Mouse (Mus musculus) C2C12 (cell line): ENCODE results near the gene Hoxb13. TPM values are rescaled to one million over a fixed set of nuclear protein-coding genes. Genes with fewer than 3 reads are reported as not detected.

ENCODE experiments used
- H3K27me3 ChIP-seq: one replicate; pipeline ENCODE4 v1.6.1; 2011; ENCODE audit not compliant: control insufficient read depth, insufficient read depth, insufficient read length
- H3K36me3 ChIP-seq: one replicate; pipeline ENCODE4 v1.6.1; 2011; ENCODE audit not compliant: control insufficient read depth, insufficient read depth
- H3K4me3 ChIP-seq: one replicate; pipeline ENCODE4 v1.5.1; 2011; ENCODE audit warnings: mild to moderate bottlenecking, control low read depth; ENCODE audit not compliant: poor library complexity, insufficient read depth, severe bottlenecking
- H3K79me2 ChIP-seq: one replicate; pipeline ENCODE4 v1.6.1; 2011; ENCODE audit not compliant: control insufficient read depth, insufficient read depth
- H3K79me3 ChIP-seq: one replicate; pipeline ENCODE4 v1.6.1; 2011; ENCODE audit warnings: low read depth, control low read depth
- H3ac ChIP-seq: one replicate; pipeline ENCODE3; 2011; ENCODE audit warnings: low read depth; ENCODE audit not compliant: control insufficient read depth, insufficient read length
- CEBPB ChIP-seq: IDR thresholded peaks from one replicate; pipeline ENCODE4 v1.6.1; 2011; ENCODE audit warnings: low read depth, mild to moderate bottlenecking, control low read depth, moderate library complexity
- CTCF ChIP-seq: IDR thresholded peaks from one replicate; pipeline ENCODE4 v1.5.1; 2011; ENCODE audit not compliant: control insufficient read depth, insufficient read depth, insufficient read length
- FOSL1 ChIP-seq: IDR thresholded peaks from one replicate; pipeline ENCODE4 v1.8.0; 2011; ENCODE audit warnings: mild to moderate bottlenecking, low read length; ENCODE audit not compliant: poor library complexity, insufficient read depth, severe bottlenecking
- MAX ChIP-seq: IDR thresholded peaks from one replicate; pipeline ENCODE4 v1.6.1; 2011; ENCODE audit warnings: mild to moderate bottlenecking, control low read depth
- MYOD1 ChIP-seq: IDR thresholded peaks from one replicate; pipeline ENCODE4 v1.6.1; 2011; ENCODE audit warnings: low read depth; ENCODE audit not compliant: control insufficient read depth, insufficient read length
- MYOG ChIP-seq: IDR thresholded peaks from one replicate; pipeline ENCODE4 v1.6.1; 2011; ENCODE audit not compliant: control insufficient read depth, insufficient read length; ENCODE audit errors: extremely low read depth
- USF1 ChIP-seq: IDR thresholded peaks from one replicate; pipeline ENCODE4 v1.6.1; 2011; ENCODE audit warnings: low read depth, mild to moderate bottlenecking, control low read depth, moderate library complexity
- long read RNA-seq, 2 experiments: library from polyadenylated mRNA; unstranded; transcript quantifications; one replicate each; pipeline ENCODE4 v2.0.0; 2019 to 2020
- polyA plus RNA-seq: library from polyadenylated mRNA; unstranded; fragments of >200 nt; fragmentation: generic; extraction: Trizol; gene quantifications from one replicate; pipeline ENCODE4 v1.2.1, GENCODE M21; 2012; ENCODE audit warnings: missing spikeins

The Hoxb13 gene
- 0.09 TPM for polyA plus RNA-seq
- long read RNA-seq, experiment 1, partial matches to known transcripts: 0 of 1 reads
- long read RNA-seq, experiment 1, other reads (novel, unspliced or antisense): 0 of 1 reads
- long read RNA-seq, experiment 2: 0 reads

DNA sequence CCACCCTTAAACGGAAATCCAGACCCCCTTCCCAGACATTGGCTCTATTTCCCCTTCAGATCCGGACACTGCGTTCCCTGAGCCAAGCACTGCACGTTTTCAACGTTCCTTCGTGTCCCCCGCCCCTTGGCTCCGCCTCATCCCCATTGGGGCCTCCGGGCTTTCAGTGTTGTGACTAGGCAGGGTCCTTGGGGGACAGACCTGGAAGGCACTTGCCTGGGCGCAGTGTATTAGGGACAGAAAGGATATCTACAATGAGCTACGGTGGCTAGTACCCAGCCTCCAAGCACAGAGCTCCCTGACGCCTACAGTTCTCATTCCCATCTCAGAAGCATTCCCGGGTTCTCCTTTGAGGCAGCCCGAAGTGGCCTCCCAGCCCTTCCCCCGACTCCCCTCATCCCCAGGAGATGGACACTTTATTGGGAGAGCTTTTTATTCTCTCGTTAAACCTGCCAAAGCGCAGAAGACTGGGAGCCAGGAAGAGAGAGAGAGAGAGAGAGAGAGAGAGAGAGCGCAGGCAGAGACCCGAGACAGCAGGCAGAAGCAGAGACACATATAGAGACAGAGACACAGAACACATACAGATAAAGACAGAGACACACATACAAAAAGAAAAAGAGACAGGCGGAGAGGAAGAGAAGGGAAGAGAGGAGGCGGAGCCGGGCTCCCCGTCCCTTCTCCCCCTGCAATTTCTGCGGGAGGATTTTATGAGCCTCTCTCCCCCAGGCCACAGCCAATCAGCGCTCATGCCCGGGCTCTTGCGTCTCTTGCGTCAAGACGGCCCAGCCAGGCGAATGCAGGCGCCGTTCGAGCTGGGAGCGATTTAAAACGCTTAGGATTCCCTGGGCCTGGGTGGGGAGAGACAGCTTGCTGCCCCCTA is at the start of gene Hoxb13:
TSS of gene Hoxb13 (plus strand) at position 796 of the 880 bp plus-strand sequence.
- no peak within 1 kb of the TSS for H3K4me3 ChIP-seq
- H3K79me2 ChIP-seq: no peaks in the 10 kb centered on the region
- TF ChIP-seq MYOD1 (no peak), USF1 (no peak)
- no peak within 1 kb of the TSS for H3ac ChIP-seq
- no peaks in the 10 kb centered on the region for H3K36me3 ChIP-seq
- H3K27me3 ChIP-seq: peaks cover 83% of the 10 kb centered on the region
- H3K79me3 ChIP-seq: no peaks in the 10 kb centered on the region

DNA sequence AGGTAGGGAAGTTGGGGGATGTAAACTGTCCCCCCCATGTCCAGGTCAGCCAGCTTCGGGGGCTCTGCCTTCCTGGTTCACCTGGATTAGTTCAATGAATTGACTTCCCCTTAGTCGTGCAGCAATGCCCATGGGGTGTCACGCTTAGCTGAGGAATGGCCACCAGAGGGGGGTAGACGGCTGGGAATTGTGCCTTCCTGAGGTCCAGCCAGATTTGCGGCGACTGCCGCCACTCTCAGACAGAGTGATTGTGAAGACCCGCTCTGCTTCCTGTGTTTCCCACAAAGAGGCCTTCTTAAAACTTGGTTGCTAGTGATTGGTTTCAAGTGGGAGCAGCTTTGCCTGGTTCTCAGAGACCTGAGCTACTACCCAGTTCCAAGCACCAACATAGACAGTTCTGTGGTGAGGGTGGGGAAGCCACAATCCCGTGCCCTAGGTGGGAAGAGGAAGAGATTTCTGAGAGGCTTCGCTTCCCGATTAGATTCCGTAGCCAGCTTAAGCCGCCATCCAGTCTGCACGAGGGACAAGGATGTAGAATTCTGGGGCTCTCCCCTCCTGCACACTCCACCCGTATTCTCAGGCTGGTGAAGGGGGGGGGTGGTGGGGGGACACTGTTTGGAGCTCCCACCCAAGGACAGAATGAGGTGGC is 48.4 kb upstream of the Hoxb13 start:
- Histone ChIP-seq H3ac (no peak overlapping the region), H3K79me2 (no peaks in the 10 kb centered on the region), H3K79me3 (no peaks in the 10 kb centered on the region), H3K36me3 (no peaks in the 10 kb centered on the region), H3K4me3 (no peak overlapping the region), H3K27me3 (peaks cover 25% of the 10 kb centered on the region)
- TF ChIP-seq CTCF (peak; percentile 70), FOSL1 (no peak), MAX (peak; percentile 16)

DNA sequence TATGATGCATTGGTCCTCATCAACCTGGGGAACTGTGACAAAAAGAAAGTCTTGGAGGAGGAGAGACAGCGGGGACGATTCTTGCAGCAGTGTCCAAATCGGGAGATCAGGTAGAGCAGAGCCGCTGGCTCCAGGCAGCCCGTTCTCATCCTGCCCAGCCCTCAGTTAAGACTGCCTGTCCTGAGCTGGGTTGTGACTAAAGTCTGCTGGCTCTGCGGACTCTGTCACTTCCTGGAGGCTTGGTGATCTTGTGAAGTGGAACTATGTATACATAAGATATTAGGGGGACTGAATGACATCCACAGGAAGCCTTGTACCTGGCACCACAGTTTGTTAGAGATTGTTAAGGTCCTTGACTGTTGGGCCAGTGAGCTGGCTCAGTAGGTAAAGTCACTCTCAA is 46.6 kb upstream of the Hoxb13 start:
- TF ChIP-seq CEBPB (no peak), USF1 (no peak), MYOD1 (no peak), MAX (no peak), MYOG (no peak), FOSL1 (no peak), CTCF (no peak)
- no peaks in the 10 kb centered on the region for H3K36me3 ChIP-seq
- H3ac ChIP-seq: no peak overlapping the region

DNA sequence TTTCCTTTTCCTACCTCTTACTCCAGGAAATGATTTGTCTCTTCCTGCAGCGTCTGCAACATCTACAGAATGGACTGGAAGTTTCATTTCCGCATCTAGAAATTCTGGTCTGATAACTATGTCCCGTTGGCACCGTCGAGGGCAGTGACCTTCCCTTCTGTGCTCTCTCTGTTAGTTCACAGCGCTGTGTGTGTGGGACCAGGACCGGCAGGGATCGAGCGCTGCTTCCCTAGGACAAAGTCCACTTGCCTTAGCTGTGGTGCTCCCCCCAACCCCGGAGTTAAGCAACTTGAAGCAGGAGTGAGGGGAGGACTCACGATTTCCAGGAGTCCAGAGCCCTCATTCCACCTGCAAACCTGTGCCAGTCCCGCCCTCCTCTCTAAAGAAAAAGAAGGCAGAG is 29.3 kb upstream of the Hoxb13 start:
- TF ChIP-seq FOSL1 (no peak), CEBPB (no peak), CTCF (no peak), MYOD1 (no peak), MAX (no peak), MYOG (no peak), USF1 (no peak)
- H3K79me2 ChIP-seq: no peaks in the 10 kb centered on the region
- no peaks in the 10 kb centered on the region for H3K36me3 ChIP-seq
- peaks cover 55% of the 10 kb centered on the region for H3K27me3 ChIP-seq
- H3K79me3 ChIP-seq: no peaks in the 10 kb centered on the region
- H3ac ChIP-seq: no peak overlapping the region
- no peak overlapping the region for H3K4me3 ChIP-seq

More for the DNA sequence above, 46.6 kb upstream of the Hoxb13 start:
- H3K79me3 ChIP-seq: no peaks in the 10 kb centered on the region
- H3K27me3 ChIP-seq: peaks cover 40% of the 10 kb centered on the region
- no peak overlapping the region for H3K4me3 ChIP-seq
- H3K79me2 ChIP-seq: no peaks in the 10 kb centered on the region

DNA sequence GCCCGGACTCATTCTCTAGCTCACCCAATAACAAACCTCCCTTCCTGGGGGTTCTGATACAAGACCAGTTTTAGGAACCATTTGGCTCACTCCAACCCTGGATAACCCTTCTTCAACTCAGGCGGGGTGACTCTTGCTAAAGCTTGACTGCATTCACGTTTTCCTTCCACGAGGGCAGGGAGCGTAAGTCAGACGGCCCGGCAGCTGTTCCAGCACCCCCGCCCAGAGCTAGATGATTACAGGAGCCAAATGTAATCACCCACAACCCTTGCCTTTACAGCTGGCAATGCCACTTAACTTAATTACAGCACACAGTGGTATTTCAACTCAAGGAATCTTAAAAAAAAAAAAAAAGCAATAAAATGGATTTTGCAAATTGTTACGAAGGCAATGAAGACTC is 26.0 kb upstream of the Hoxb13 start:
- TF ChIP-seq MYOG (no peak), CEBPB (no peak), USF1 (no peak), MYOD1 (no peak), FOSL1 (no peak), CTCF (no peak), MAX (no peak)
- no peak overlapping the region for H3ac ChIP-seq
- H3K36me3 ChIP-seq: no peaks in the 10 kb centered on the region
- H3K4me3 ChIP-seq: no peak overlapping the region
- H3K79me3 ChIP-seq: no peaks in the 10 kb centered on the region
- peaks cover 86% of the 10 kb centered on the region for H3K27me3 ChIP-seq
- no peaks in the 10 kb centered on the region for H3K79me2 ChIP-seq

DNA sequence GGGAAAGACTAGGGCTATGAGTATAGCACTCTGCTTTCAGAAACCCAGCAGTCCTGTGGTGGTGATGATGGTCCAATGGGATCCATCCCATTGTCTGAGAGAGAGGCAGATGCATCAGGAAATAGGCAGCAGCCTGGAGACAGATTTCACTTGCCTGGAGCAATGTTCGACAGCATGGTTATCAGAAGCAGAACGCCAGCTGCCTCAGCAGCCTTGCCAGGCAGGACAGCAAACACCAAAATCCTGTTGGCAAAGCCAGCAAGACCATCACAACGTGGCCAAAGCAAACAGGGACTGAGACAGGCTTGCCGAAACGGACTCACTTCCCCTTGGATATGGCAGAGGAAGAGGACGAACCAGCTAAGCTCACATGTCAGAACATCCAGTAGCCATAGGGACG is 25.1 kb upstream of the Hoxb13 start:
- no peaks in the 10 kb centered on the region for H3K79me2 ChIP-seq
- no peak overlapping the region for H3ac ChIP-seq
- peaks cover 92% of the 10 kb centered on the region for H3K27me3 ChIP-seq
- no peak overlapping the region for H3K4me3 ChIP-seq
- no peaks in the 10 kb centered on the region for H3K36me3 ChIP-seq
- no peaks in the 10 kb centered on the region for H3K79me3 ChIP-seq
- TF ChIP-seq MYOD1 (no peak), CTCF (no peak), MYOG (no peak), CEBPB (no peak), FOSL1 (no peak), USF1 (no peak), MAX (no peak)
